Mouse (Mus musculus) forebrain, postnatal 0 days (tissue): ENCODE results near the gene Ccser1. TPM values are rescaled to one million over a fixed set of nuclear protein-coding genes. Genes with fewer than 3 reads are reported as not detected.

Experiments used
- ATAC-seq: fragments of 200-750 bp; cut with Nextera tagmentation; 2 replicates; pipeline ENCODE4 v1.8.0; 2017; ENCODE audit warnings: mild to moderate bottlenecking, moderate library complexity
- DNase-seq: peaks from one replicate; pipeline ENCODE4 v3.0.0-alpha.2; 2015
- H3K27ac ChIP-seq: fragments of 300-500 bp; sonication (generic); 2 replicates; pipeline ENCODE4 v1.5.1; 2014; ENCODE audit warnings: low read depth, mild to moderate bottlenecking, antibody characterized with exemption, low read length, moderate library complexity, mixed read lengths
- H3K27me3 ChIP-seq: fragments of 300-500 bp; sonication (generic); 2 replicates; pipeline ENCODE4 v1.6.1; 2014; ENCODE audit warnings: mild to moderate bottlenecking, low read length, mixed read lengths; ENCODE audit not compliant: insufficient read depth
- H3K36me3 ChIP-seq: fragments of 300-500 bp; sonication (generic); 2 replicates; pipeline ENCODE4 v1.6.1; 2014; ENCODE audit warnings: mild to moderate bottlenecking, moderate library complexity; ENCODE audit not compliant: insufficient read depth
- H3K4me1 ChIP-seq: fragments of 300-500 bp; sonication (generic); 2 replicates; pipeline ENCODE4 v1.6.1; 2014; ENCODE audit warnings: antibody characterized with exemption; ENCODE audit not compliant: insufficient read depth
- H3K4me2 ChIP-seq: fragments of 300-500 bp; sonication (generic); 2 replicates; pipeline ENCODE4 v1.6.1; 2014; ENCODE audit warnings: low read depth, mild to moderate bottlenecking, moderate library complexity
- H3K4me3 ChIP-seq: fragments of 300-500 bp; sonication (generic); 2 replicates; pipeline ENCODE4 v1.5.1; 2014; ENCODE audit warnings: low read depth, low read length, mixed read lengths
- H3K9ac ChIP-seq: fragments of 300-500 bp; sonication (generic); 2 replicates; pipeline ENCODE4 v1.6.1; 2014; ENCODE audit warnings: mild to moderate bottlenecking
- H3K9me3 ChIP-seq: fragments of 300-500 bp; sonication (generic); 2 replicates; pipeline ENCODE4 v1.6.1; 2016; ENCODE audit warnings: low read length
- CTCF ChIP-seq: sonication (generic); IDR thresholded peaks from 2 replicates; pipeline ENCODE4 v1.5.1; 2016; ENCODE audit warnings: antibody characterized with exemption, control low read depth, low read depth
- WGBS: fragments of 180-500 bp; shearing (Covaris S2); extraction: QIAGEN DNeasy Blood & Tissue Kit; methylation state at CpG from one replicate; pipeline ENCODE4 v1.1.7; 2014; 5-methylcytosine and 5-hydroxymethylcytosine counted together
- polyA plus RNA-seq: library from polyadenylated mRNA; unstranded; fragments of >200 nt; fragmentation: Nextera tagmentation; extraction: Ambion mirVana; gene quantifications from 2 replicates; pipeline ENCODE4 v1.2.1, GENCODE M21; 2015
- total RNA-seq: library from RNA; depleted of rRNA; stranded (reverse); fragments of >200 nt; gene quantifications from 2 replicates; pipeline ENCODE4 v1.2.3, GENCODE M21; 2014

Ccser1 gene
- total and polyA plus RNA-seq, 2 experiments from 2014 or later, result 14.4 to 58.1 TPM

GRCm38 (mm10) chr6:61329593-61330540 lies 149.7 kb downstream of the Ccser1 start:
- H3K27me3 ChIP-seq, result no peaks in the 10 kb centered on the region
- no peak overlapping the region for H3K27ac ChIP-seq
- 37% methylated on average over 15 of the region's 15 CpGs for WGBS
- no peaks in the 10 kb centered on the region for H3K4me1 ChIP-seq
- H3K4me3 ChIP-seq, result peak overlapping the region; percentile 17
- no peak for TF ChIP-seq CTCF
- ATAC-seq, result peak; percentile 66; the same call in 1 of the 2 replicates
- DNase-seq, result peak; percentile 13
- no peaks in the 10 kb centered on the region for H3K9me3 ChIP-seq
- peak overlapping the region; percentile 42 for H3K4me2 ChIP-seq
- H3K36me3 ChIP-seq, result no peaks in the 10 kb centered on the region
- H3K9ac ChIP-seq, result peak overlapping the region; percentile 18; the same call in 1 of the 2 replicates

- no peak overlapping the region for H3K4me2 ChIP-seq
- TF ChIP-seq CTCF, result no peak
Observed at GRCm38 (mm10) chr6:61334466-61334865, 154.3 kb downstream of the Ccser1 start.

GRCm38 (mm10) chr6:61347045-61347838 lies 167.1 kb downstream of the Ccser1 start:
- H3K4me3 ChIP-seq, result no peak overlapping the region
- 70% methylated on average over 5 of the region's 5 CpGs for WGBS
- H3K27me3 ChIP-seq, result no peaks in the 10 kb centered on the region
- TF ChIP-seq CTCF, result peak; percentile 69
- ATAC-seq (no peak), DNase-seq (peak; percentile 73)
- H3K9ac ChIP-seq, result no peak overlapping the region
- no peak overlapping the region for H3K4me2 ChIP-seq
- H3K36me3 ChIP-seq, result no peaks in the 10 kb centered on the region
- H3K9me3 ChIP-seq, result no peaks in the 10 kb centered on the region
- no peak overlapping the region for H3K27ac ChIP-seq
- no peaks in the 10 kb centered on the region for H3K4me1 ChIP-seq

More at GRCm38 (mm10) chr6:61334466-61334865, 154.3 kb downstream of the Ccser1 start:
- 93% methylated on average over 1 of the region's 1 CpGs for WGBS
- no peaks in the 10 kb centered on the region for H3K4me1 ChIP-seq
- H3K4me3 ChIP-seq, result no peak overlapping the region
- no peak for DNase-seq
- no peaks in the 10 kb centered on the region for H3K27me3 ChIP-seq
- ATAC-seq, result no peak
- H3K27ac ChIP-seq, result no peak overlapping the region
- no peaks in the 10 kb centered on the region for H3K36me3 ChIP-seq
- H3K9ac ChIP-seq, result no peak overlapping the region
- H3K9me3 ChIP-seq, result no peaks in the 10 kb centered on the region

- no peaks in the 10 kb centered on the region for H3K36me3 ChIP-seq
- no peaks in the 10 kb centered on the region for H3K4me1 ChIP-seq
- no peak for TF ChIP-seq CTCF
- H3K27me3 ChIP-seq, result no peaks in the 10 kb centered on the region
- WGBS, result 74% methylated on average over 5 of the region's 5 CpGs
- no peak overlapping the region for H3K4me3 ChIP-seq
- no peak overlapping the region for H3K9ac ChIP-seq
- DNase-seq (no peak), ATAC-seq (no peak)
- H3K4me2 ChIP-seq, result no peak overlapping the region
- no peak overlapping the region for H3K27ac ChIP-seq
- H3K9me3 ChIP-seq, result no peaks in the 10 kb centered on the region
Observed at GRCm38 (mm10) chr6:61363722-61364121, 183.6 kb downstream of the Ccser1 start.

GRCm38 (mm10) chr6:61382526-61382925 lies 202.4 kb downstream of the Ccser1 start:
- Histone ChIP-seq H3K27ac (no peak overlapping the region), H3K4me2 (no peak overlapping the region), H3K9ac (no peak overlapping the region), H3K36me3 (no peaks in the 10 kb centered on the region), H3K27me3 (no peaks in the 10 kb centered on the region), H3K4me3 (no peak overlapping the region), H3K4me1 (no peaks in the 10 kb centered on the region), H3K9me3 (no peaks in the 10 kb centered on the region)
- peak; percentile 75 for TF ChIP-seq CTCF
- DNase-seq (peak; percentile 73), ATAC-seq (peak; percentile 83)
- WGBS, result 26% methylated on average over 3 of the region's 3 CpGs

- H3K9ac ChIP-seq, result no peak overlapping the region
- no peak overlapping the region for H3K4me2 ChIP-seq
- H3K4me3 ChIP-seq, result no peak overlapping the region
- no peaks in the 10 kb centered on the region for H3K4me1 ChIP-seq
- DNase-seq (no peak), ATAC-seq (no peak)
- no peak for TF ChIP-seq CTCF
- no peaks in the 10 kb centered on the region for H3K36me3 ChIP-seq
- WGBS, result 46% methylated on average over 3 of the region's 3 CpGs
- no peak overlapping the region for H3K27ac ChIP-seq
- no peaks in the 10 kb centered on the region for H3K9me3 ChIP-seq
- H3K27me3 ChIP-seq, result no peaks in the 10 kb centered on the region
Observed at GRCm38 (mm10) chr6:61382991-61383390, 202.9 kb downstream of the Ccser1 start.
